Mouse (Mus musculus) A20 (cell line): Measurements from ENCODE around the gene Bloc1s3.
"Not testable (repeated sequence)": the region's sequence is repeated elsewhere in the genome, so short reads cannot be mapped to it uniquely, and the experiment has no call there.

ENCODE experiments used
- DNase-seq: peaks from one replicate; pipeline ENCODE4 v3.0.0-alpha.2; 2011; ENCODE audit warnings: low read depth, low spot score

Bloc1s3 gene

GRCm38 (mm10) chr7:19517652-19518365 lies 9.6 kb upstream of the Bloc1s3 start, which contains the start of gene Nkpd1:
TSS of gene Nkpd1 (plus strand) at chr7:19517838.
- DNase-seq: peak; percentile 31

GRCm38 (mm10) chr7:19512353-19512752 lies 4.2 kb upstream of the Bloc1s3 start:
- no peak for DNase-seq

DNA sequence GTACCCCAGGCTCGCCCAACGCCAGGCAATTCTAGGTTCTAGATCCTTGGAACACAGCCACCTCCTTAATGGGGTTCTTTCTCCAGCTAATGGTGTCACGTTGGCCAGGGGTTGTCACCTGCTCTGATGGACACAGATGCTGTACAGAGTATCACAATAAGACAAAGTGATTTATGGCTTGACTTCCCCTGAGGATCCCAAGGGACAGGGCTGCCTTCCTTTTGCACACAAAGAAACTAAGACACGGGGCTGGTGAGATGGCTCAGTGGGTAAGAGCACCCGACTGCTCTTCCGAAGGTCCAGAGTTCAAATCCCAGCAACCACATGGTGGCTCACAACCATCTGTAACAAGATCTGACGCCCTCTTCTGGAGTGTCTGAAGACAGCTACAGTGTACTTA lies 3.8 kb upstream of the Bloc1s3 start:
- DNase-seq: not testable (repeated sequence)

DNA sequence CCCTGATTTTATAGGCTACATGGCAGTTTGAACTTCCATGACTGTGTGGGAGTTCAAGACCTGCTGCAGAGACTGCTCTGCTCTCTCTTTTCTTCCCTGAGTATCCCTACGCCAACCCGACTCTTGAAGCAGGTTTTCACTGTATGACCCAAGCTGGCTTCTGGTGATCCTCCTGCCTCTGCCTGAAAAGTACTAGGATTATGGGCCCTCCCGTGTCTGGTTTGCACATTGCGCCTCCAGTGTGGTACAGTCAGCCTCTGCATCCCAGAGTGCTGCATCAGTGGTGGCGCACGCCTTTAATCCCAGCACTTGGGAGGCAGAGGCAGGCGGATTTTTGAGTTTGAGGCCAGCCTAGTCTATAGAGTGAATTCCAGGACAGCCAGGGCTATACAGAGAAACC lies 1.6 kb upstream of the Bloc1s3 start:
- peak; percentile 28 for DNase-seq

DNA sequence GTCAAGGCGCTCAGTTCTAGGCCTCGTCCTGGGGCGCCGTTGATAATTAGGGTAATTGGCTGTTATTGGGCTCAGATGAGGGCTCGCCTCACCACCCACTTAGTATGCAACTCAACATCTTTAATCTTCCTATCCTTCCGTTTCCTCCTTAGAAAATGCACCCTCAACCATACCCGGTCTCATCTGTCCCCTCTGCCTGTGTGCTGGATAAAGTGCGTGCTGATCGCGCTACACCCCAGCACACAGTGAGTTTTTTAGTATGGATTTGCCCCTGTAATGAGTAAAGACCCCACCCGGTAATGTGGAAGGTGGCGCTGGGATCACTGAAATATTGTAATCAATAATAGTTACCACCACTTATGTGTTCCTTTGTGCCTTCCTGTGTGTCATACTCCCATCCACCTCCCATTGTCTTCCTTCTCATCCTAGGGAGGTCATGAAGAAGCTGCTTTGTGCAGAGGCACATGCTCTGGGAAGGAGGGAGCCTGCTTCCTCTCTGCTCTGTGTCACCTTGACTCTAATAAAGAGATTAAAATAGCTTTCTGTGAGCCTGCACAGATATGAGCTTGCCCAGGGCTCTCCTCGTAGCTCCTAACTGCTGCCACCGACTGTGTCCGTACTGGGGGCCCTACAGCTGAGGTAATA lies 879 bp upstream of the Bloc1s3 start:
- DNase-seq: peak; percentile 54

DNA sequence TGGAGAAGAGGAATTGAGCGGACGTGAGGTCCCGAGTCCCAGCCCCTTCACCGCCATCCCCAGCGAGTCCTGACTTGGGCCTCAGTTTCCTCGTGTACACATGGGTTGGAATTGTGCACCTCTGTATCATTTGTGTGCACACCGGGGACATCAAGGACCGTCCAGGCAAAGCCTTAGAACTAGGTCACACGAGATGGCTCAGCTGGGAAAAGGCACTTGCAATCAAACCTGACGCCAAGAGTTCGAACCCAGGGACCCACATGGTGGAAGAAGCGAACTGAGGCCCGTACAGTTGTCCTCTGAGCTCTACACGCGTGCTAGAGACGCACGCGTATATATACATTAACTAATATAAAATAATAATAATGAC lies 570 bp downstream of the Bloc1s3 start:
- no peak for DNase-seq

DNA sequence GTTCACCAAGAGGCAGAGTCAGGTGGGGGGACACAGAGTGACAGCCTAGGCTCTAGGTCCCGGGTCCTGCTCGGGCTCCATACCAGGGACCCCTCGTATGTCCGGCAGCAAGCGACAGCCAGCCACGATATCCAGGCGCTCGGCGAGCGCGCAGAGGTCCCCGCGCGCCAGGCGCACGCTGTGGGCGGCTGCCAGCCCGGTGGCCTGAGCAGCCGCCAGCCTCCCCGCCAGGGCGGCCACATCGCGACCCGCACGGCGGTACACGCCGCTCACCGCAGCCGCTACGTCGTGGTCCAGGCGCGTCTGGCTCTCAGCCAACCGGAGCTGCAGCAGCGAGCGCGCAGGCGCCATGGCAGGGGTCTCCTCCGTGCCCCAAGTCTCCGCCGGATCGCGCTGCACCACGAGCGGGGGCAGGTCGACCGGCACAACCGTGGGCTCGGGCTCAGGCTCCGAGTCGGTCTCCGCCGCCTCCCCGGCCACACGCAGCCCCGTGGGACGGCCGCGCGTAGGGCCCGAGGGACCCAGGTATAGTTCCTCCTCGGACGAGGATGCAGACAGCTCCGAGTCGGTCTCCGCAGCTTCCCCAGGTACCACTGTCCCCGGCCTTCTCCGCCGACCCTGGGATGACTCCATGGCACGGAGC lies 1.1 kb downstream of the Bloc1s3 start:
- DNase-seq: peak; percentile 85

DNA sequence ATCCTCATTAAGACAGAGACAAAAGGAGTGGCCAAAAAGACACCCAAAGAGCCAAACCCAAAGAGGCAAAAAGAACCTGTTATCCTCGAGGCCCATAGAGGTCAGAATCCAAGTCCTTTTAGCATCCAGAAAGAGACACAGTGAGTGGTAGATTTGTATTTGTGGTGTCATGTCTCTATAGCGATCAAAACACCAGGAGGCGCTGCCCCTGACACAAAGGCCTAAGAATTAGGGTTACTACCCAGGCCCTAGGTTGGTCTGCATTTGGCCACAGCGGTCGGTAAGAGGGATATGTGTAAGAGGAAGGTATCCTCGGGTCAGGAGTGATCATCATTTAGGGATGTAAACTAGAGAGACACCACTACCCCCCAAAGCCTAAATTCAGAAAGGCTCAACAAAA lies 1.8 kb downstream of the Bloc1s3 start:
- peak; percentile 81 for DNase-seq

GRCm38 (mm10) chr7:19503481-19504068 lies 4.6 kb downstream of the Bloc1s3 start:
- peak; percentile 65 for DNase-seq

GRCm38 (mm10) chr7:19501658-19502057 lies 6.5 kb downstream of the Bloc1s3 start:
- no peak for DNase-seq

DNA sequence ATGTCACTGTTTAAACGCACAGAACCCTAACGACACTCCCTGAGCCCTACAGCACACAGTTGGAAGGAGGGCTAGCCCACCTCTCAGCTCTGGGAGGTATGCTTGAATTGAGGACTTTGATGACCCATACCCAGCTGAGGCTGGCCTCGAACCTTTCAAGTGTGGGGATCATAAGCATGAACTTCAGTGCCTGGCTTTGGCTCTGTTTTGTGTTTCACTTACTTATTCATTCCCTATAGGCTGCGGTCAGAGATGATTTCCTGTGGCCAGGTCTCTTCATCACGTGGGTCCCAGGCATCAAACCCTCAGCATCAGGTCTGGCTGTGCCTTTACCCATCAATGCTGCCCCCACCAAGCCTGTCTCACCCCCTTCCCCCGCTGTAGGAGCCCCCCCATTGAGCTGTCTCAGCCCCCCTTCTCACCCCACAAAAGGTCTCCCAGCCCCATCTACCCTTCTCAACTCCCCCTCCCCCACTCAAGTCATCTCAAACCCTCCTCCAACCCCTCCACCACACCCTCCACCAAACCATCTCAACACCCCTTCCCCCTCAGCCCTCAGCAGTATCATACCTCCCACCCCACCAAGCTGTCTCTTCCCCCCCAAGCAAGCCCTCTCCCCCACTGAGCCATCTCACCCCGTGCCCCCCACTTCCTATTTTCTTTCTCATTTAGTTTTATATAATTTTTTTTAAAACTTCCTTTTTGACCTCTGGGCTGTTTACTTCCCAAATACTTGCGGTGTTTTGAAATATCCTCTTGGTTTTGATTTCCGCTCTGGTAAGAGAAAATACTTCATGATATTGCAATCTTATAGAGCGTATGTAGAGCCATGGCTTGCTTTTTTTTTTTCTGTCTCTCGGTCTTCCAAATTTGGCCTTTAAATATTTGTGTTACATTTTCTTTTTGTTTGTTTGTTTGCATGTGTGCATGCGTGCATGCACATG lies 7.5 kb downstream of the Bloc1s3 start:
- no peak for DNase-seq

DNA sequence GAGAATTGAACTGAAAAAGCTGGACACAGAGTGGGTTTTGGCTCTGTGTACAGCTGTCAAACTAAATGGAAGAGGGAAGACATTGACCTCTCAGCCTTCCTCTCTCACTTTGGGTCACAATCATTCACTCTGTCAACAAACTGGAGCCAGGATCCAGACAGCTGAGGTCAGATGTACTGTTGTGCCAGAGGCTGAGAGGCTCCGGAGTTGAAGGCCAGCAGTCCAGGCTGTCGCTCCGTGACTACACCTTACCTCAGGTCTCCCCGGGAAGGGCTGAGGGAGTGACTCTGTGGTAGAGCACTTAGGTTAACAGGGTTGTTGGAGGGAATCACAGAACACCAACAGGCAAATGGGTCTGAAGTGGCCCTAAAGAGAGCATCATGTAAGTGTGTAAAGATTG lies 9.8 kb downstream of the Bloc1s3 start:
- no peak for DNase-seq

- DNase-seq: no peak
These were observed 12.0 kb downstream of the Bloc1s3 start for GRCm38 (mm10) chr7:19496214-19496555.

DNA sequence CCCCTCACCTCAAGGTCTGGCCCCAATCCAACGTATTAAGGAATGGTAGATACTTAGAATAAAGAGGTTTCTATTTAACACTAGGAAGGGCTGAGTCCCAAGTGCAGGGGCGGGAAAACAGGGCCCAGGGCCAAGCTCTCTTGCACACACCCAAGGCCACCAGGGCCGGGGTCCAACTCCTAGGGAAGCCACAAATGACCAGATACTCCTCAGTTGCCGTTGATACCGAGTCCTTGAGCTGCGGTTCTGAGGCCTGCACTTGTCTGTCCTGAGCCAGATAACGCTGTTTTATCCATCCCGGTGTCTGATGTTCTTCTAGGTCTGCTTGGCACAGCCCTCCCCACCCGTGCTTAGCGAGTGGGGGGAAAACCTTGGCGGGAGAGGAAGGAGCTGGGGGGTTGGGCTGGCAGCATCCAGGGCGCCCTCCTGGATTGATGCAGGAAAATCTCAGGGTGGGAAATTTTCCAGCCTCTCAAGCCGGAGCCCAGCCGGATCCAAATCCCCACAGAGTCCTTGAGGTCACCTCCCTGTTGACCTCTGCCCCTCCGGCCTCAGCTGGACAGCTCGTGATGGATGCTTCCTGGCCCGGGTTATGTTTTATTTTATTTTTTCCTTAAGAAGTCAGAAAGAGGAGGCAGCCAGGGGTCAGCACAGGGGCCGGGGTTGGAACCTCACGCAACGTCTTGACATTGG lies 12.5 kb downstream of the Bloc1s3 start:
- DNase-seq: no peak

GRCm38 (mm10) chr7:19494751-19495474 lies 13.3 kb downstream of the Bloc1s3 start:
- no peak for DNase-seq

- DNase-seq: no peak
These were observed 16.4 kb downstream of the Bloc1s3 start for GRCm38 (mm10) chr7:19491731-19492130.

DNA sequence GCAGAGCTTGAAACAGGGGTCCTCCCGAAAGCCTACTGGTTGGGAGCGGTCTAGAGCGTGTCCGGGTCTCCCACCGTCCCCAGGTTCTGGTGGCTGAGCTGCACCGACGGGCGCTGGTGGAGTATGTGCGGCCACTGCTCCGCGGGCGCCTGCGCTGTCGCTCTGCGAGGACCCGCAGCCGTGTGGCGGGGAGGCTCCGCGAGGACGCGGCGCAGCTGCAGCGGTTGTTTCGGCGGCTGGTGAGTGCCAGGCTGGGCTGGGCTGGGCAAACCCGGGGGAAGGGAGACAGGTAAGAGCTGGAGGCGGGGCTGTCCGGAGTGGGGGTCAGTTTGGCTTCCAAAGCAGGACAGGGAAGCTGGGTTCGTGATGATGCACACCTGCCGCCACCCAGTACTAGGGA lies 18.6 kb downstream of the Bloc1s3 start:
- no peak for DNase-seq

DNA sequence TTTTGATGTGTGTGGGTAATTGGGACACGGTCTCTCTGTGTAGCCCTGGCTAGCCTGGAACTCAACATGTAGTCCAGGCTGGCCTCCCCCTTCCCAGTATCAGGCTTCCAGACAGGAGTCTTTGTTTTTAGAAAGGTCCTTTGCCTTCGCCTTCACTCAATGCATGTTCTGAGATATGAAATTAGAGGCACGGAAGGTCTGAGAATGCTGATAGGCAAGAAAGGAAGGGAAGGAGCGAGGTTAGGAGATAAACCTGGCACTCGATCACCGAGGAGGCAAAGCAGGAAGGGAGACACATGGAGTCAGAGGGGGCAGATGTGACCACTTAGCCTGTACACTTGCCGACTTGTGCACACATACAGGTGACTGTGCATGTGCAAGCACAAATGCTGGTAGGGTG lies 21.6 kb downstream of the Bloc1s3 start:
- no peak for DNase-seq

GRCm38 (mm10) chr7:19485488-19485887 lies 22.7 kb downstream of the Bloc1s3 start:
- no peak for DNase-seq

GRCm38 (mm10) chr7:19483281-19483680 lies 24.9 kb downstream of the Bloc1s3 start:
- no peak for DNase-seq
